Mouse (Mus musculus): ENCODE results near the gene Slc28a1.
A peak's percentile ranks its signal among the peaks of the same experiment; 100 is the strongest.

The Slc28a1 gene

DNA sequence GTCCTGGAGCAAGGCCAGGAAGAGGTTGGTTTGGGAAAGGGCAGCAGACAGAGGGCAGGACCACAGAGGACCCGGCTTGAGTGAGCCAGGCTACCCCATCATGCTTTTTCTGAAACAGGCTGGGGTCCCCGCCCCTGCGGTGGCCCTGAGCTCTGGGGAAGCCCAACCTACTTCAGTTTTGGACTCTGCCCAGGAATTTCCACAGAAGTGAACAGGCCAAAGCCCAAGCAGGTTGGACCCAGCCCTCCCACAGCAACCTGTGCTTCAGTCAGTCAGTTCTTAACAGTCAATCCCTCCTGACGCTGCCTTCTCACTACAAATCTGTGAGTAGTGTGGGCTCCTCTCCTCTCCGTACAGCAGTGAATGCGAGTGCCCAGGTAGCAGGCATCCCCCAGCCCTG lies at the start of gene Slc28a1:
TSS of gene Slc28a1 (plus strand) at position 245 of the 400 bp plus-strand sequence.
- no peak for DNase-seq (ENCODE audit: low spot score)

DNA sequence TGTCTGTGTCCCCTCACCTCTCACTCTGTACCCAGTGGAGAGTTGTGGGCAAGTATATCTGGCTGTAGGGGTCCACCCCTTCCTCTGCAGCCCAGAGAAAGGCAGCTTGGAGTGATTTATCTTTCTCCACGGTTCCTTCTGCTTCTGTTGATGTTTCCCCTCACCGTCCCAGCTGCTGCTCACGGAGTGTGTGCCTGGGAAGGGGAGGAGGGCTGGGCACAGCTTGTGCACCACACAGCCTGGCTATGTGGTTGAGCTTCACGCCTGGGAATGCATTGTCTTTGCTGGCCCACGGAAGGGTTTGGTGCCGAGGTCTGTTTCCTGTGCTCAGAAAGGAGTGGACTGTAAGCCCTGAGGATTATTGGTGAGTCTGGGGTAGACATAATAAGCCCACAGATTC lies 47.9 kb upstream of the Slc28a1 start:
- DNase-seq (ENCODE audit: low spot score), result no peak

DNA sequence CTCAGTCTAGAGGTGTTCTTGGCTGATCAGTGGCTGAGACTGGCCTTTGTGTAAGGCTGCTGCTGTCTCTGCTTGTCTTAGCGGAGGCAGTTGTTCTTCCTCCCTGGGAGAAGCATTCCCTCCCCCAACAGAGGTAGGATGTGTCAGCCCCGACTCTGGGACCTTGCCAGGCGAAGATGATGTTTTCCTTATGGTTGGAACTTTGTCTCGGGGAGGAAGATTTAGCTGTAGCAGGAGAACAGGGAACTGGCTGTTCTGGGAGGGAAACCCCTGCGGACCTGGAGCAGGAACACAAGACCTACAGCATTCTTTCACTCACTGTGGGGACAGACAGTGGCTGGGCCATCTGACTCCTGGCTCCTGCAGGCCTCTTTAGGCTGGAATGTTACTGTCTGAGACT lies 42.1 kb upstream of the Slc28a1 start:
- DNase-seq (ENCODE audit: low spot score), result peak; percentile 66

DNA sequence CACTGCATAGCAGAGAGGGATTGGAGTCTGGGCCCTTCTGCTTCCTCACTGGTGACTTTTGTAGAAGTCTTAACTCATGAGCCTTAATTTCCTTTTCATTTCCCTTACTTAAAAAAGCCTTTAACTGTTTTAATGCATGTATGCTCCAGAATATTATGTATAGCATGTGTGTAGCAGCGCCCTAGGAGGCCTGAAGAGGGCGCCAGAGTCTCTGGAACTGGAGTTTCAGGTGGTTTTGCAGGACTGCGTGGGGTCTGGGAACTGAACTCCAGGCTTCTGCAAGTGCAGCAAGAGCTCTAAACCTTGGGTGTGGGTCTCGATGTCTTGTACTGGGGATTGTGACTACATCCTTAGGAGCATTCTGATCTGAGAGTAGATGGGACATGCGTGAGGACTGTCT lies 41.3 kb upstream of the Slc28a1 start:
- DNase-seq (ENCODE audit: low spot score), result no peak

DNA sequence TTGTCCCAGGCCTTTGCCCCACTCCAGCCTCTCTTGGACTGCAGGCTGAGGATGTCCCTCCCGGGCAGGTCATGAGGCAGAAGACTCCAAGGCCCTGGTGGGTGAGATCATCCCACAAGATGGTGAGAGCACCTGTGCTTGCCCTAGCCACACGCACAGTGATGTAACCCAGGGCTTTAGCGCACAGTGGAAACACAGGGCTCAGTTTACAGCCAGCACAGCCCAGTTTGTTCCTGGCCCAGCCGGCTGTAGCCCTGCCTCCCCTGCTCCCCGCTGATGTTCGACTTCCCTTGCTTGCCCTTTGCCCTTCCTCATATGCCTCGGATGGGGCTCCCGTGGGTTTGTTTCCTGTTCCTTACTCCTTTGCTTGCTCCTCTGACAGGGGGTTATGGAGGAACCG lies 40.1 kb upstream of the Slc28a1 start:
- no peak for DNase-seq (ENCODE audit: low spot score)

DNA sequence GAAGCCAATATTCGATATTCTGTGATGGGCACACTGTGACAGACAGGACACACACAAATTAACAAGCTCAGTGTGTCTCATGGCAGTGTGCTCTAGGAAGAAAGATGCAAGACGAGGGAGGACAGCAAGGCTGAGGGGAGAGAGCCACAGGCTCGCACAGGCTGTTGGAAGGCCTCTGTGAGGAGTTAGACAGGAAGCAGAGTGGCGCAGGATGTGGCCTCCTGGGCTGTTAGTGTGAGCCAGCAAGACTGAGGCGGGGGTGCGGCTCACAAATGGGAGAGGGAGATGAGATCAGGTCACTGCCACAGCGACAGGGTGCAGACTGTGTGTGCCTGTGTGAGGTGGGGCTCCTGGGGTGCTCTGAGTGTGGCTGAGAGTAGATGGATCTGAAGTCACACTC lies 39.3 kb upstream of the Slc28a1 start:
- no peak for DNase-seq (ENCODE audit: low spot score)

DNA sequence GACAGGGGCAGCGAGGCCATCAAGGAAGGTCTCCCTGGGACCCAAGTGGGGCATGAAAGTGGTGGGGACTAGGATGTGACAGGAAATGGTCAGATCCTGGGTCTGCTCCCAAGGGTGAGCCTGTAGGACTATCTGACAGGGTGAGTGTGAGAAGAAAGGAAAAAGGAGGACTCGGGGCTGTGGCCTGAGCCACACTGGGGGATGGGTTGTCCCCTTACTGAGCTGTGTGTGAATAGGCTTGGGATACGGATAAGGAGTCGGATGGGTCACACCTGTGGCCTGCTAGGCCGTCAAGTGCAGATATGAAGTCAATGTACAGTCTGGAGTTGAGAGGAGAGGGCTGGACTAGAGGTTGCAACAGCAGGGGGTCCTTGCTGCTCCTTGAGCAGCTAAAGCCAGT lies 38.9 kb upstream of the Slc28a1 start:
- DNase-seq (ENCODE audit: low spot score), result no peak

DNA sequence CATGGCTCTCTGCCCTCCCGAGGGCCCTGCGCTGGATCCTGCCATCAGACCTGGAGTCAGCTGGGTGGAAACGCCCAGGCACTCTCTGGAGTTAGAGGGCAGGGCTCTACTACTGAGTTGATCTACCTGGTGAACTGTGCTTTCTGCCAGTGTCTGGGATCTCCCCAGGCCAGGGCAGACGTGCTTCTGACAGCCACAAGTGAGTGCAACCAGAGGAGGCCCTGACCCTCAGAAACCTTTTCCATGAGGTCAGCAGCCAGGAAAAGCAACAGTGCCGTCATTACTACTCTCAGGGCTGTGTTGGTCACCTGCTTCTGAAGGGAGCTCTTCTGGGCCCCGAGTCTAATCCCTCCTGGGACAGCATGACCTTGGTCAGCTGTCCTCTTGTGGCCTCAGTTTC lies 37.6 kb upstream of the Slc28a1 start:
- no peak for DNase-seq (ENCODE audit: low spot score)

DNA sequence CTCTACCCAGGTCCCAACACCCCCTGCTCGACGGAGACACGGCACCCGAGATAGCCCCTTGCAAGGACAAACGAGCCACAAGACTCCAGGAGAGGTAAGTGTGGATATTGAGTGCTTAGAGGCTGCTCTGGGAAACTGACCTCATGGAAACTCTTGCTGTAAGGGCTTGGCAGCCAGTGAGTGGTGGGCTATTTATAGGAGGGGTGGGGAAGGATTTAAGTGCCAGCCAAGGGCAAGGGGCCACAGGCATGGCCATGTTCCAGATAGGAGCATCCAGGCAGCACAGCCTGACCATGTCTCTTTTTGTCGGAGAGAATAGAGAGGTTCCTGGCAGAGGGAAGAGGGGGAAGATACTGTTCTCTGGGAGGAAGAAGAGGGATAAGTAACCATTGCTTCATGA lies 35.9 kb upstream of the Slc28a1 start:
- no peak for DNase-seq (ENCODE audit: low spot score)

DNA sequence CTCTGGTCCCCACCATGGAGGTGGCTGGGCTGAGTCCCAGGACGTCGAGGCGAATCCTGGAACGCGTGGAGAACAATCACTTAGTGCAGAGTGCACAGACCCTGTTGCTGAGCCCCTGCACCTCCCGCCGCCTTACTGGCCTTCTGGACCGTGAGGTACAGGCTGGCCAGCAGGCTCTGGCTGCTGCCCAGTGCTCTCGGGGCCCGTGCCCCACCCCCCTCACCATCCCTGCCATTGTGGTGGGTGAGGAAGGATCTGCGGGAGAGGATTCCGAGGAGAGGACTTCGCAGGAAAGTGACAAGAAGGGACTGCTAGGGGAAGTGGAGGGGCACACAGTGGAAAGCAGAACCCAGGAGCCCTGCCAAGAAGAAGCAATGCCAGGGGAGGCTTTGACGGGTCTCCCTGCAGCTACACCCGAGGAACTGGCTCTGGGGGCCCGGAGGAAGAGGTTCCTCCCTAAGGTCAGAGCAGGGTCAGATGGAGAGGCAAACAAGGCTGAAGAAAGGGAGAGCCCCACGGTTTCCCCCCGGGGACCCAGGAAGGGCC lies 21.1 kb upstream of the Slc28a1 start:
- no peak for DNase-seq (ENCODE audit: low spot score)

DNA sequence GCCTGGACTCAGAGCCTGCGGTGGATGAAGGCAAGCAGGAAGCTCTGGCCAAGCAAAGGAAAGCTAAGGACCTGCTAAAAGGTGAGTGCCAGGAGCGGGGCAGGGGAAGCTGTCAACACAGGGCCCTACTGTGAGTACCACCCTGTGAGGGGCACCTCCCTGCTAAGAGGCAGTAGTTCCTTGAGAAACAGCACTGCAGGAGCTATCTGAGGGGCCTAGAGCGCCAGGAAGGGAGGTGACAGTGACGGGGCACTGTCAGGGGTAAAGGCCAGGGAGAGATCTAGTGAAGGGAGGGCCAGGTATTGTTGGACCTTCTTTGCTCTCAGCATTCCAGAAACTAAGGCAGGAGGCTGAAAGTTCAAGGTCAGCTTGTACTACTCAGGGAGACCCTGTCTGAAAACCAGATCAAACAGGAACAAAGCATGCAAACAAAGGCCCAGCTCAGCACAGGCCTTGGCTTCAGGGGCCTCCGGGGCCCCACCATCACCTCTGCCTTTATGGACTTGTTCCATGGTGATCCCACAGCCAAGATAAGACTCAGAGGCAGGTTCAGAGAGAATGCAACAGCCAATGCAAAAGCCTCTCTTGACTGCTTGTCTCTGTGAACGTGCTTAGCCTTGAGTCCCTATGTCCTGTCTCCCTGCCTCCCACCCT lies 20.4 kb upstream of the Slc28a1 start:
- no peak for DNase-seq (ENCODE audit: low spot score)

DNA sequence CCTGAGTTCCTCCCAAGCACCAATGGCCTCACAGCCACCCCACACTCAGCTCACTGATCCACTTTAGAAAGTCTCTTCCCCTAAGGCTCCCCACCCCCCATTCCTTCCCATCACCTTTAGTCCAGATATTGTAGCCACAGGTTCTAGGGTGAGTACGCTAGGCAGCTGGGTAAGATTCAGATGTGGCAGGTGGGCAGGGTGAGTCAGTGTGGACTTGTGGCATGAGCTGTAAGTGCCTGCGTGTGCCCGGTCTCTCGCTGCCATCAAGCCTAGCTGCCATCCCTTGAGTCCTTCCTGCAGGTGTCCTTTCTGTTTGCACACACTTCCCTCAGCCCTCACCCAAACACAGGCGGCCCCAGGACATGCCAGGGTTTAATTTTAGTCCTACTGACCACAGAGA lies 14.3 kb upstream of the Slc28a1 start:
- no peak for DNase-seq (ENCODE audit: low spot score)

DNA sequence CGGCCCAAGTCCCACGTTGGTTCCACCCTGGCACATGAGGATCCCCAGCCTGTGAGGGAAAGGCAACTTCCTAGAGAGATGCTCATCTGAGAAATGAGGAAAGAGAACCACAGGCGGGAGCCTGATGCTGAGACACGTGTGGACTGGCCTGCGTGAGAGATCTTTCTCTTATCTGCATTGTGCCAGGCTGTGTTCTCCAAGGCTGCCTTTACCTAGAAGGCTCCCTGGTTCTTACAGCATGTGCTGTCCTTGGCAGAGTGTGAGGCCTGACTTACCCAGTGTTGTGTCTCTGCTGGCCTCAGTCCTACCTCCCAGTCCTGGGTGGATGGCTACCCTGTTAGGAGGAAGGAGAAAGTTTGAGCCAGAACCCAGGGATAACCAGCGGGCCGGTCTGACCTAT lies 11.7 kb upstream of the Slc28a1 start:
- no peak for DNase-seq (ENCODE audit: low spot score)

DNA sequence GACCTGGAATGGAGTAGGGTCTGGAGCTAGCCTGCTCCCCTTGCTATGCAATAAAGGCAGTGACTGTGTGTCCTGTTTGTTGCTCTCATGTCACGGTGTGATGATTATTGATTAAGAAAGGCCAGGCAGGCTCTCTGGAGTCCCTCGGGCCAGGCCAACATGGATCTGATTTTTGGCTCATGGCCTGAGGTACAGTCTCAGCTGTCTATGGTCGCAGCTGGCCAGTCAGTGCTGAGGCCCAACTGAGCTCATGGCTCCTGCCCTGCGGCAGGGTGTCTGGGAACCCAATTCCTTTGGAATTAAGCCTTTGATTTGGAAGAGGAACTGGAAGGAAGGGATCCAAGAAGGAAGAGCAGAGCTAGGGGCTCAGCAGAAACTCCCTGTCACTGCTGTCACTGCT lies 9.1 kb upstream of the Slc28a1 start:
- DNase-seq (ENCODE audit: low spot score), result no peak

DNA sequence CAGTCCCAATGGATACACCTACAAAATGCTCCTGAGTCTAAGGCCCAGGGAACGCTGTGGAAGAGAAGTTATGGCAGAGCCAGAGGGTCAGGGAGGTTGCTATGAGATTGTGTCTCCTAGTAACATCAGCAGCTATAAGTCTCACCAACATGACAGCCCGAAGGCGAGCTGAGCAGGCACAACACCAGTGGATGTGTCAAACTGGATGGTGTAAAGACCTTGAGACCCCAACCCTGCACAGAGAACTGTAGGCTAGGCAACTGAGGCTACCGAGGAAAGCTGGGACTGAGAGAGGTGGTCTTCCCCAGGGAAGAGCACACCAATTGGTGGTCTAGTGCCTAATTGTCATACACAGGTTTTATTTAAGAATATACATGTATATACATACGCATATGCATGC lies 6.4 kb upstream of the Slc28a1 start:
- DNase-seq (ENCODE audit: low spot score), result no peak

DNA sequence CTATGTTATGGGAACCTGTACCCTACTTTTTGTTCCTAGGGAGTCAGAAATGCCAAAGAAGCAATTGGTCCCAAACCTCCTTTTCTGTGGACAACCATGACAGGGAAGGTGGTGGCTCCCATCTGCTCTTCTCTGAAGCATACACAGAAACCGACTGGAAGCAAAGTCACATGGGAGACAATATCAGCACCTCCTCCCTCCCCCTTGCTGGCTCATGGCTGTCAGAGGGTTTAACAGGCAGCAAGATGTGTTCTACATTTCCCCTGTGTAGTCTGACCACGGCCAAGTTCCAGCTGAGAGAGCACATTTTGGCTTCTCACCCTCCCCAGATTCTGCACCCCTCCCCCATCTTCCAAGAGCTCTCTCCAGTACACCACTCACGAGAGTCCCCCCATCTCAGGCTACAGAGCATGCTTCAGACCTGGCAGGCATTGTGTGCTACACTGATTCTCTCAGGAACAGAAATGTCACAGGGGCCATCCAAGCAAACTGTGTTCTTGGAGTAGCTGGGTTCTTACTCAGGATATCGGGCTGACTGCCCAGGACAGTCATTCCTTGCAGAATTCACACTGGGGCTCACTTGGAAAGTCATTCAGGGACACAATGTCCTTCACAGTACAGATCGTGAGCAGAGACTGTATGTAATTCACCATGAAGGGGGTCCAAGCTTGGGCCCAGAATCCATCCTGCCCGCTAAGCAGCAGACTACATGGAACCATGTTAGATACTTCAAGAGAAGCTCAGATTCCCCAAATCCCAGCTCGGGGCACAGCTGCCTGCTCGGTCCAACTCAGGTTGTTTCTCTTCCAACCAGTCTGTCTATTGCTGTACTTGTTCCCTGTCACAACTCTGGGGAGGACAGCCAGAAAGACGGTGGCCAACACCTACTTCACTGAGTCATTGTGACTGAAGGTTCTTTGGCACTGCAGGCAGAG lies 4.6 kb upstream of the Slc28a1 start:
- peak; percentile 22 for DNase-seq (ENCODE audit: low spot score)

DNA sequence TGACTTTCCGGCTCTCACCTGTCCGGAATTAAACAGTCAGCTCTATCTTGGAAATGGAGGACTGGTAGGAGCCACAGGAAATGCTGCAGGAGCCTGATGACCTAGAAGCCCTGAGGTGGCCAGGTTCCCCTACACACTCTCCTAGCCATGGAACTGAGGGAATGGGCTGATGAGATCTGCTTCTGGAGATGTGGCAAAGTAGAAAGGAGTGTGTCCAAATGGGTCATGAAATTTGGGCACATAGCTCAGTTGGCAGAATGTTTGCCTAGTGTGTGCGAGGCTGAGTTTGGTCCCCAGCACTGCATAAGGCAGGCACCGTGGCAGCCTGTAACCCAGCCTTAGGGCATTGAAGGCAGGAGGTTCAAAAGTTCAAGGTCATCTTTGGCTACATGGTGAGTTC lies 3.8 kb upstream of the Slc28a1 start:
- no peak for DNase-seq (ENCODE audit: low spot score)

DNA sequence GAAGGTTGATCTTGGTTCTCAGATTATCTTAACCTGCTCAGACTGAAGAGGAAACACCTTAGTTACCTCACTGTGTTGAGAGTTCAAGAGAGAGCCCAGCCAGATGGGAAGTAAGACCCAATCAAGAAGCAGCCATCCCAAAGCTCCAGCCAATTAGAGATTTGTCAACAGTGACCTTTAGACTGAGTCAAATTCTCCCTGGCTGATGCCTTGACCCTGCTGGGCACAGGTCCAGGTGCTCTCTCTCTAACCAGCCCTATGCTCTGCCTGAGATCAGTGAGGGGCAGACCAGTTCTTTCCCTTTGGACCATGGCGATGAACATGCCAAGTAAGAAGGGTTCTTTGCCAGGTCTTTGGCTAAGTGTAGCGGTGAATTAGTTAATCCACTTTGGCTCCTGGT lies 2.9 kb upstream of the Slc28a1 start:
- DNase-seq (ENCODE audit: low spot score), result no peak

DNA sequence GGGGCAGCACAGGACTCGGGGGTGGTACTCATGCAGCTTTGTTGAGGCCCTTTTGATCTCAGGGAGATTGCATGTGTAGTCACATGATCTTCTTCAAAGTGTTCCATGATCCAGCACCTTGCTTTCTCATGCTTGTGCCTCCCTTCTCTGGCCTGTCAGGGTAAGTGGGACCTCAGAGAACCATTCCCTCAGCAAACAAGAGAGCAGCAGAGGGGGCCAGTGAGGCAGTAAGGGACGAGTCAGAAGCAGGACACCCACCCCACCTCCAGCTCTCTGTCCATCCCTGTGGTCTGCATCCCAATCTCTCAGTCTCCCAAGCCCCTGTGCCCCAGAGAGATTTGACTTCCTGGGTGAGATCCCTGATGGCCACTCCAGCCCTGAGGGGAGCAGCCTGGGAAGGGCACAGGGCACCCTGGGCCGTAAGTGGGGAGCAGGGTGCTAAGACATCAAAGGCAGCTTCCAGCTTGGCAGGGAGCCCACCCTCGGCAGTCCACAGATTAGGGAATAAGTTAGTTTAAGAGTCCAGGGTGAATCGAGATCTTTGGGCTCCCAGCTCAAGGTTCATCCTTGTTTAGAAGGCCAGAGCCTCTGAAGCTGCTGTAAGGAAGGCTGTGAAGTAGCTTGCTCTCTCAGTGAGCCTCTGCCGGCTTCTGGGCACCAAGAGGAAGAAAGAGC lies 1.8 kb upstream of the Slc28a1 start:
- peak; percentile 56 for DNase-seq (ENCODE audit: low spot score)

DNA sequence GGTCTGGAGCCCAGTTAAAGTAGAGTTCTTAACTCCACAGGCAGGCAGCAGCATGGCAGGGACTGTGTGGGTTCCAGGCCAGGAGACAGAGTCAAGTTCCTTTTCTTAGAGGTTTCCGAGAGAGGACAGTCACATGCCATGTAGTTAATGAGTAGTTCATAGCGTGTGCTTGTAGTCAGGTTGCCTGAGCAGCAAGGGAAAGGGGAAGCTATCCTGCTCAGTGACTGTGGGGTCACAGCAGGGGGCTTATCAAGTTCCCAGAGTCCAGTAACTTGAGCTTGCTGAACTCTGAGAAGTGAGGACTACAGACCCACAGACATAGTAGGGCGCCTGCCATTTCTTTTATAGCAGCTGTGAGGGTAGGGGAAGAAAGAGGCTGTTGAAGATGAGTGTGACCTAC lies 6.5 kb downstream of the Slc28a1 start:
- no peak for DNase-seq (ENCODE audit: low spot score)

DNA sequence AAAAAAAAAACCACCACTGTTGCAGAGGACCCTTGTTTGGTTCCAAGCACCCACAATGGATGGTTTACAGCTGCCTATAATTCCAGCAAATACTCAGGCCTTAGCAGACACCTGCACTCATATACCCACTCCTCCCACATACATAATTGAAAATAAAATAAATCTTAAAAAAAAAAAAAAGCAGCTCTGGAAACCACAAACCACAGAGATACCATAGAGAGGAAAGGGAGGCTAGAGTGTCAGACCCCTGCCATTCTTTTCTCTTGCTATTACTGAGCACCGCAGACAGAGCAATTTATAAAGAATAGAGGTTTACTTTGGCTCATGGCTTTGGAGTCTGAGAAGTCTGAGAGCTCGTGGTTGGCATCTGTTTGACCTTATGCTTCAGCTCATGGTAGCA lies 8.2 kb downstream of the Slc28a1 start:
- no peak for DNase-seq (ENCODE audit: low spot score)

DNA sequence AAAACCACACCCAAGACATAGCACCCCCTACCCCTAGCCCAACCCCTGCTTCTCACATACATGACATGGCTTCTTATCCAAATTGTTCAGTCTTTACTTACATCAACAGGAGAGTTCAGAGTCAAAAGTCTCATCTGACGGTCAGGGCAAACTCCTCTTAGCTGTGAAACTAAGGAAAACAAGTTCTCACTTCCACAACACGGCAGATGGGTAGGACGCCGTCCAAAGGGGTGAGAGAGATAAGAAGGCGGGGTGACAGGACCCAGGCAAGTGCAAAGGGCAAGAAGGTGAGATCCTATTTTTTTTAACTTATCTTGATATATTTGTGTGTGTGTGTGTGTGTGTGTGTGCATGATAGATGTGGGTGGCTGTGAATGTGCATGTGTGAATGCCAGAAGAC lies 9.0 kb downstream of the Slc28a1 start:
- DNase-seq (ENCODE audit: low spot score), result no peak

DNA sequence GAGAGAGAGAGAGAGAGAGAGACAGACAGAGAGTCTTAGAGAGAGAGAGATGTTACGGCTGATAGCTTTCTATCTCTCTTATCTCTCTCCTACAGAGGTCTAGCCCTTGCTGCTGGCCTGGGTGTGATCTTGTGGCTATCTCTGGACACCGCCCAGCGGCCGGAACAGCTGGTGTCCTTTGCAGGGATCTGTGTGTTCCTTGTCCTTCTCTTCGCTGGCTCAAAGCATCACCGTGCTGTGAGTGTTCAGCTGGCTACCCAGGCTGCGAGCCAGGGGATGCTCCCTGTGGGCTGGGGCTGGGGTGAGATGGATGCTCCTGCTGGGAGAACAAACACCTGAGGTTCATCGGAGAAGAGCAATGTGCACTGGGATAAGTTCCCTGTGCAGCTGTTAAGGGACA lies 10.2 kb downstream of the Slc28a1 start:
- no peak for DNase-seq (ENCODE audit: low spot score)

All from ovary, adult 18-20 months (tissue).